Mouse (Mus musculus) adrenal gland, adult 2 months (tissue): ENCODE results near the gene 1700042G07Rik. TPM values are rescaled to one million over a fixed set of nuclear protein-coding genes. Genes with fewer than 3 reads are reported as not detected.

Experiments used
- DNase-seq: peaks from one replicate; pipeline ENCODE4 v3.0.0; 2021
- long read RNA-seq: library from polyadenylated mRNA; stranded (forward); transcript quantifications from one replicate; pipeline ENCODE4 v2.0.0, GENCODE M21; 2021
- polyA plus RNA-seq: library from polyadenylated mRNA; depleted of rRNA; stranded (reverse); fragments of >200 nt; gene quantifications from 2 replicates; pipeline ENCODE4 v1.2.3, GENCODE M21; 2012; rRNA removed
- total RNA-seq, 2 experiments: library from RNA; stranded (reverse); gene quantifications; 2 replicates each; pipeline ENCODE4 v1.2.3; 2021

Gene 1700042G07Rik
- total RNA-seq, result not detected
- polyA plus RNA-seq, result not detected in 2 replicates
- long read RNA-seq, result 0 reads

DNA sequence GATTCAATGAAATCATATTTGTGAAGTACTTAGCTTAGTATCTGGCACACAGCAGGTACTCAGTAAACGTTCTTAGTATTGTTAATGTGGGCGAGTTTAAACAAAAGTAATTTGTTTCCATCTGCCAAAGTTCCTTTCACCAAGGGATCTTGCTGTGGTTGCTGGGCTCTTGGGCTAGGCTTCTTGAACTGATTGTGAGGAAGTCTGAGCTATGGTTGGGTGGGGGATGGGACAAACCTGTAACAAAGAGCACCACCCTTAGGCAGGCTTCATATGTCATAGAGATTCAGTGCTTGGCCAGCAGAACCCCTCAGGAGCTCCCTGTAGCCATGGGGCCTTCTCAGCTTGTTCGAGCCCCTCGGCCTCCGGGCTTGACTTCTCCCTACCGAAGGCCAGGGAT lies at the start of gene 1700042G07Rik, which contains the start of gene Gm49337:
Gene 1700042G07Rik (plus strand): TSS at position 301 of the 400 bp plus-strand sequence.
Gene Gm49337 (plus strand): TSS at position 313 of the 400 bp plus-strand sequence.
- DNase-seq, result no peak

DNA sequence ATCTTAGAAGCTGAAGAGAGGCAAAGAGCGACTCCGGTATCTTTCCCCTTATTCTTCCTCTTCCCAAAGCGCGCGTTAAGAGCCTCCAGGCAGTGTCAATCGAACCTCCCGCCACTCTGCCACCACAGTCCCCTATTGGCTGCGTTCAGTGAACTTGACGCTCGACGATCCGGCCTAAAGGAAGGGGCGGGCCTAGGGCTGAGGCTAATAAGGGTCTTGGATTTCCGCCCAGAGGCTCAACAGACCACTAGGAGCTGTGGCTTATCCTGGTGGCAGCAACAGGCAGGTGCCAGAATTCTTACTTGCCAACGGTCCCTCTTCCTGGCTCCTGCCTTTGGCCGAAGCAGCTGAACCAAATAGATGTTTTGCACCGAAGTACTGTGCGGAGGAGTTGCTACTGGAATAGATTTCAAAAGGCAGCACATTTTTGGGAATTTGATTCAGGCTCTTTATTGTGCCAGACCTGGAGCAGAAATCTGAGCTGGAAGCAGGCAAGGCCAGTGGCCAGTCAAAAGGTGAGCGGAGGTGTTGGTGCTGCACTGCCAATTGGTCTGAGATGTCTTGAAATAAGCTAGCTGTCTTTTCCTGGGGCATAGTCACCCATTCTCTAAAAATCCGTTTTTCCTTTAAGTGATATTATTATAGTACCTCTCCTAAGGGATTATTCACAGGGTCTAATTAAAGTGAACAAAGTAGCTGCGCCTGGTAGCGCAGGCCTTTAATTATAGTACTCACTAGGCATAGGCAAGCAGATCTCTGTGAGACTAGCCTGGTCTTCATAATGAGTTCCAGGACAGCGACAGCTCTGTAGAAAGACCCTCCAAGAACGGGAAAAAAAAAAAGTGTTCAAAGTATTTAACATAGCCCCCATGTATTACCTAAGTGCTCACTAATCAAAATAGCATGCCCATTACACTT lies 49.3 kb upstream of the 1700042G07Rik start, which contains the start of the genes Rad54l and Pomgnt1:
Gene Rad54l (minus strand): TSS at position 89 of the 918 bp plus-strand sequence.
Gene Pomgnt1 (plus strand): TSS at position 239 of the 918 bp plus-strand sequence.
- DNase-seq, result peak; percentile 87

DNA sequence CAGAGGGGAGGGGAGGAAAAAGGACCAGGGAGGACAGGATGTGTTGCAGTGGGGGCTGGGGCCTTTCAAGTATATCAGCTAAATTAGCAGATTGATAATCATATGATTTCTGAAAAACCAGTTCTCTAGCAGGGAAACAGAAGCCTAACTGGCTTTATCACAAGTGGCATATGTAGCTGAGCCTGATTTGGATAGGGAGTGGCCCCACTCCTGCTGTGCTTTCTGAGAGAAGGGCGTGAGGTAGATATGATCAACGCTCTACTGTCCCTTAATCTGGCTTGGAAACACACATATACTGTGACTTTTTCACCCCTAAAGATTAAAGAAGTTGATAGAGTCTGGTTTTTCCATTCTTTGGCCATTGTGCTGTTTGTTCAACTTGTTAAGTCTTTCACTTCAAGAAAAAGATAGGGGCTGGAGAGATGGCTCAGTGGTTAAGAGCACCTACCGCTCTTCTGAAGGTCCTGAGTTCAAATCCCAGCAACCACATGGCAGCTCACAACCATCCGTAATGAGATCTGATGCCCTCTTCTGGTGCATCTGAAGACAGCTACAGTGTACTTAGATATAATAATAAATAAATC lies 47.3 kb upstream of the 1700042G07Rik start:
- no peak for DNase-seq

DNA sequence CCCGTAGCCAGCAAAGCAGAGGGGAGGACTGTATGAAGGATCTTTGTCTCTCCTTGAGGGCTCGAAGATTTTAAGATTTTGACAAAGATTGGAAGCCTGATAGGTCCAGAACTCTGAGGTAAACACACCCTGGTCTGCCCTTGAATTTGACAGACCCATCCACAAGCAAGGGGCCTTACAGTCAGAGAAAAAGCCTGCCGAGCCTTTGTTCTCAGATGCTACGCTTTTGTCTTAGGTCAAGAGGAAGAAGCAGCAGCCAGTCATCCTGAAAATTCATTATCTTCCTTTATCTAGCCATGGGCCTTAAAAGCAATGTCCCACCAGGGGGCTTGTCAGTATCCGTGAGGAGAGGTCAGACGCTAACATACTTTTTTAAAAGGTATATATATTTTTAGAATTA lies 45.2 kb upstream of the 1700042G07Rik start:
- DNase-seq, result no peak

DNA sequence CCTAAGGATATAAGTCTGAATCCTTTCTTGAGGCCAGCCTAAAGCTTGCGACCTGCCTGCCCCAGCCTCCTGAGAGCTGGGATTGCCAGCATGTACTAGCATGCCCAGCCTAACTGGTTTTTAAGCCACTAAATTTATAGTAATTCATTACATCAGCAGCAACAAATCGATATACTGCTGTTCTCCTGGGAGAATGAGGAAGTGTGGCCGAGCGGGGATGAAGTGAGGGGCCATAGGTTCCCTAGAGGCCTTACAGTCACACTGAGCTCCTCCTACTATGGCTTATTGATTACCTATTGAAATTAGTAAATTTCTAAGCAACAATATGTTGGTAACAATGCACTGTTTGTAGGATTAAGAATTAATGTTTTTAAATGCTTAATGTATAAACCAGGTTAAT lies 40.0 kb upstream of the 1700042G07Rik start:
- DNase-seq, result no peak

DNA sequence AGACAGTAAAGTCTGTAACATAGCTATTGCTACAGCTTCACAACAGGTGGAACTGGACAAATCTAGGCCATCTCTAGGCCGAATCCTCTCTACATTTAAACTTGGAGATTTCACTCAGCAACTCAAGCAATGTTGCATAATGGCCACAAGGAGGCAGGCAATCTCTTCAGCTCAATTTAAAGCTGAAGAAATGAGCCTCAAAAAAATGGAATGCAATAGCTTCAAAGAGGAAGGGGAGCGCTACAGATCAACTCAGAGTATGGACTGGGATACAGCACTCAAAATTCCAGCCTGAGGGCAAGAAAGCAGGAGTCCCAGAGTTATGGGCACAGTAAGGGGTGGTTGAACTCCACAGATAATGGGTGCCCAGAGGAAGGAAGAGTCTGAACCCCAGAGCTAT lies 38.2 kb upstream of the 1700042G07Rik start:
- no peak for DNase-seq

DNA sequence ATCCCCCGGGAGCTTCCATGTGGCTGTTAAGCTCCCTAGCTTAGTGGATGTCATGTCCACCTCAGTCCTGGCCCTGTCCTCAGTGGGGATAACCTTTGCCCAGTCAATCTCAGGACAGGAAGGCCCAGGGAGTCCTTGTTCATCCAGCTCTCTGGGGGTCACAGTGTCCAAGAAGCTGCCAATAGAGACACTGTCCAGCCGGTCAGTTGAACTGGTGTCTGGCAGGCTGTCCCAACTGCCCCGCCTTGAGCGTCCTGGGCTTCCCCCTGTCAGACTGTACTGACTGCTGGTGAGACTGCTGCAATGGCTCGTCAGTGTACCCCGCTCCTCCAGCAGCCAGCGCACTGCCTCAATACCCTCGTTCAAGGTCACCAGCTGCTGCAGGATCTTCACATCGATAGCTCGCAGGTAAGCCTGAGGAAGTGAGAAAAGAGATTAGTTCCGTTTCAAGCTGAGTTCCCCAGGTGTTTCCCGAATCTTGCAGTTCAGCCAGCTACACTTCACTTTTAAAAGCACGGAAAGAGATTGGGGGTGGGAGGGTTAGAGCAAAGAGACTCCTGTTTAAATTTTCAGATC lies 35.7 kb upstream of the 1700042G07Rik start:
- DNase-seq, result no peak

DNA sequence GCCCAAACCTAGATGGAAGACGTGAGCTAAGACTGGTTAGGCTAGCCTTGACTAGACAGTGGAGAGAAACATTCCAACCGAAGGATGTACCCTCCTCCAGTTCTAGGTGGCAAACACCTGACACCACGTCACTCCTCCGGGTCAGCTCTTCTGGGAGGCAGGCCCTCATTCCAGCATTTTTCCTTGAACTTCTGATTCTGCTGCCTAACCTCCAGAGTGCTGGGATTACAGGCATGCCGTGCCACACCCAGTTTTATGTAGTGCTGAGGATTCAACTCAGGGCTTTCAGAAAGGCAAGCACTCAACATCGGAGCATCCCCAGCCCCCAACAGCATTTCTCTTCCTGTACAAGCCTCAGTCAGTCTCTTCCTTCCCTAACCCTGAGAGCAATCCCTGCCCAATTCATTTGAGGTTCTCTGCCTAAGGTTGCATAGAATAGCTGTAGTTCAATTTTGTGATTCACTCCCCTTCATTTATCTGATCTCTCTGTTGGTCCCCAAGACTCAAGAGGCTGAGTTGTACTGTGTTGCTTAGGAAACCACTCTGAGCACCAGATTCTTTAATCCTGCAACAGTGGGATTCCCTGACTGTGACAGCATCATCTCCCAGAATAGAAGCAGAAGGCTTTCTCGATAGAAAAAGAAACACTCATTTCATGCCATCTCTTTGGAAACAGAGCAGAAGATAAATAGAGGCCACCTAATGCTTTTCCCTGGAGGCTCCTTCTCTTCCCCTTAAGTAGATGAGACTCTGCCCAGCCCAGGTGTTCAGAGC lies 32.2 kb upstream of the 1700042G07Rik start:
- no peak for DNase-seq

DNA sequence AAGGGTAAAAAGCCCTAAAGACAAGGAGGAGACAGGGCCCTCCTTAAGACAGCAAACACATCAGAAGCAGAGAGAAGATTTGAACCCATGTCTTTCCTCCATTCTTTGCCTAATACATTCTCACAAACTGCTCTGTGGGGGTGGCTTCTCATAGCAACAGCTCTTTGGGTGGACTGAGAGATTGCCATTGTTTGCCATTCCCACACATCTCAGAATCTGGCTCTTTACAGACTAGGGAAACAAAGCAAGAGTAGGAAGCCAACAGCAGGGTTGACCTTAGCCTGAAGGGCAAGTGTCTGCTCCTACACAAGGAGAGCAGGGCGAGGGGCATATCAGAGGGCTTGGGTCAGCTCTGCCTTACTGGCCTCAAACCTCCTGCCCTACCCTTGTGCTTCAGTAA lies 31.4 kb upstream of the 1700042G07Rik start:
- DNase-seq, result no peak

DNA sequence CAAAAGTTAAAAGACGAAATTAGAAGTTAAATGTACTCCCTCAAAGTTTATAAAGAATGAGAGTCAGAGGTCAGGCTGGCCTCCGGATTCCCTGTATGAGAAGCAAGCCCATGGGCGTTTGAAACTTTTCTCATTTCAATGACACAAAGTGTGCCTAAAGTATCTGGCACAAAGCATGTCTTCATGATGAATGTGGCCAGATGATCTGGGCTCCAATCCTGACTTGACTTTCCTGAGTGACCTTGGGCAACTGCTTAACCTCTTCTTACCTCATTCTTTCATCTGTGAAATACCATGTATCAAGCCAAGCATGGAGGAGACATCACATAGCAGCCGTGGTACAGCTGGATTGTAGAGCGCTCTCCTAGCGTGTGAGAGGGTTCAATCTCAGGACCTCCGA lies 30.9 kb upstream of the 1700042G07Rik start:
- no peak for DNase-seq

DNA sequence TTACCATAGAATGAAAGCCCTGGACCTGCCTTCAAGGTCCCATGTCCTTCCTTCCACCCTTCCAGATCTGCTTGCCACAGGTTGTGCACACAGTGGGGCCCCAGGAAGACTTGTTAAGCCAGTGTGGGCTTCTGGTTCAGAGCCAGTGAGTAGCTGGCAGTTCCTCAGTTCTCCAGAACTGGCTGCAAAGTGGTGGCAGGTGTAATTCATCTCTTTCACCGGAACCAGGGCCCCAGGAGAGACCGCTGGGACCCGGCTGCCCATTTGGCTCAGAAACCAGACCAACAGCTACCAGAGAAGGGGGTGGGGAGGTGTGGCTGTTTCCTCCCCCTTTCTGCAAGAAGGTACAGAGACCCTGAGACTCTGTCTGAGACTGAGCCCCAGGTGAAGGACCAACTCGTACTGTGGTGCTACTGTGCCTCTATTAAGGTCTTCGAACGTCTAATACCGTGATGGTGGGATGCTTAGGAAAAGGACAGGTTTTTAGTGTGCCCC lies 29.8 kb upstream of the 1700042G07Rik start:
- DNase-seq, result peak; percentile 51

DNA sequence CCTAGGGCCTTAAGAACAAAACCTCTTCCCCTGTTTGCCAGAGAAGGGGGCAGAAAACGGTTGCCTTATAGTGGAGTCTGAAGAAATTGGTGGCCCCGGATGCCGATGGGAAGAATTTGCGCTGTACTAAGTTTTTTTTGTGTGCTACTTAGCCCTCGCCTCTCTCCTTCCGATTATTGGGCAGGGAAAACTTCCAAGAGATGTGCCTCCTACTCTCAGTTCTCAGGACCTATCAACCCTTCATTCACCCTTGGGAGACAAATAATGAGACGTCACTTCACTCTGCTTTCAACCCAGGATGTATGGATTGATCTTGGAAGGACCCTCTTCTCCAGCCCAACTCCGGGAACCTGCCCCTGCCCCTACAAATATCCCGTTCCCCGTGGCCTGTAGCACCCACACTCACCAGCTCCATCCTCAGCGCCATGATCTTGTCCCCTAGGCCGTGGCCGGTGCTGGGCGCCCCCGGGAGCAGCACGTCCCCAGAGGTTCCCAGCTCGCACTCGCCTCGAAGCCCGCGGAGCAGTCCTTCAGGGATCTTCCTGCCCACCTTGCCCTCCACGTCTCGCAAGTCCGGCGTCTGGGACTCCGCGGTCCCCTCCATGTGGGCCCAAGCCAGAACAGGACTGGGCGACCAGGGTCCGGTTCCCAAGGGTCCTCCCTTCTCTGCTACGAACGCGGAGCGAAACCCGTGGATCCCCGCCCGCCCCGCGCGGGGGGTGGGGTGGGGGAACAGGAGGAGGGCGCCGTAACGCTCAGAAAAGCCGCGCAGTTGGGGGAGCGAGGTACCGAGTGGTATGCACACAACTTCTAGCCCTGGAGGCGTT lies 29.1 kb upstream of the 1700042G07Rik start:
- DNase-seq, result peak; percentile 86

DNA sequence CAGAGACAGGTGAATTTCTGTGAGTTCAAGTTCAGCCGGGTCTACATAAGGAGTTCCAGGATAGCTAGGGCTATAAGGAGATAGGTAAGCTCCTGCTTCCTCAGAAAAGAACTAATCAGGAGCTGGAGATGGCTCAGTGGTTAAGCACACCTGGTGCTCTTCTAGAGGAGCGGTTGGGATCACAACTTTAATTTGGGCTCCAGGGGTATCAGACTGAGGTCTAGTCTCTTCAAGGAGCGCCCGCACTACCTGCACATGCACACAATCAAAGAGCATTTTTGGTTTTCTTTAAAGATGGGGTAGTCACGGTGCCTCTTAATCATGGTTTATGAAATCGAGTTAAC lies 23.4 kb upstream of the 1700042G07Rik start:
- DNase-seq, result no peak

DNA sequence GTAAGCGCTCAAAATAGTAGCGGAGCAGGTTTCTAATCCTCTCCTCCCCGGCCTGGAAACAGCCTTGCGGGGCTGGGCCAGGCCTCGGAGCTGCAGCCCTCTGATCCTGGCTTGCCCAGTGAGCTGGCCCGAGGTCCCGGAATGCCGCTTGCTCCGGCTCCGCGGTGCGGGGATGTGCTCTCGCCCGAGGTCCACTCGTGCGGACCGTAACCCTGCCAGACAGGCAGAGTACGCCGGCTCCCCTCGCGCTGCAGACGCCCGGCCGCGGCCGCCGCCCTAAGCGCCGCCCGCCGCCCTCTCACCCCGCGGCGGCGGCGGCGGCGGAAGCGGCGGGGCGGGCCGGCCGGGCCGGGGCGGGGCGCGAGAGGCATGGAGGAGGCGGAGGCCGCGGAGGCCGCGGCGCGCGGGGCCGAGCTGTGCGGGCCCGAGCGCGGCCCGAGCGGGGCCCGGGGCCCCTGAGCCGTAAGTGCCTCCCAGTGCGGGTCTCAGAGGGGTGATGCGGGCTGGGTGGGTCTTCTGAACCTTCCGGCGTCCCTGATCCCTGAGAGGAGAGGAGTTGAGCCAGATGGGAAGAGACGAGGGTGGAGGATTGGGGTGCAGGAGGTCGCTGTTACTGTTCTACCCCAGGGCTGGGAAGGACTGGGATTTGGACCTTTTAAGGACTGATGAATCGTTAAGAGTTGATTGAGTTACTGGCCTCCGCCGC lies 22.9 kb upstream of the 1700042G07Rik start:
- peak; percentile 87 for DNase-seq

DNA sequence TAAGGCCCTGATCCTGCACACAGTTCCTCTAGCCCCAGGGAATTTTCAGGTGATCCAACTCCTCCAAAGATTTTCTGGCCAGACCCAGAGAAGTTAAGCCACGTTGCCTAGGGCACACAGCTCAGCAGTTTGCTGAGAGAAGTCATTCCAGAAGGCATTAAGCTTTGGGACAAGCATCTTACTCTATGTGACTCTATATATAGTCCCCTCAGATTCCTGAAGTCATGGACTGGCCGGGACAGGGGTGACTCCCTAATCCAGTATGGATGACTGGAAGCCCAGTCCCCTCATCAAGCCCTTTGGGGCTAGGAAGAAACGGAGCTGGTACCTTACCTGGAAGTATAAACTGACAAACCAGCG lies 22.3 kb upstream of the 1700042G07Rik start:
- no peak for DNase-seq

DNA sequence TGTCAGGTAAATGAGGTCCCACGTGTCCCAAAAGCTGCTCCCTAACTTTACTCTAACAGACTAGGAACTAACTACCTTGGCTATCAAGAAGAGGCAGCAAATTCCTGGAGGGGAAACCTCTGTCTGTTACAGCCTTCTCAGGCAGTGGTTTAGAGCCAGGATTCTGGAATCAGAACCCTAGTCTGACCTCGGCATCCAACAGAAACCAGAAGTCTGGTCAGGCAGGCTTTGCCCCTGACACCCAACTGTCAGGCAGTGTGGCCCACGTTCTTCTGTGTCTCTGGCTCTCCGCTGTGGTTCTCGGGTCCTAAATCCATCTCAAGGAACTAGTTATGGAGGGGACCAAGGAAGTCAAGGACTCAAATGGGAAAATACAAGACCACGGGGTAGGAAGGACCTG lies 21.9 kb upstream of the 1700042G07Rik start, which contains the start of gene Lurap1:
Gene Lurap1 (minus strand): TSS at position 101 of the 400 bp plus-strand sequence.
- no peak for DNase-seq

DNA sequence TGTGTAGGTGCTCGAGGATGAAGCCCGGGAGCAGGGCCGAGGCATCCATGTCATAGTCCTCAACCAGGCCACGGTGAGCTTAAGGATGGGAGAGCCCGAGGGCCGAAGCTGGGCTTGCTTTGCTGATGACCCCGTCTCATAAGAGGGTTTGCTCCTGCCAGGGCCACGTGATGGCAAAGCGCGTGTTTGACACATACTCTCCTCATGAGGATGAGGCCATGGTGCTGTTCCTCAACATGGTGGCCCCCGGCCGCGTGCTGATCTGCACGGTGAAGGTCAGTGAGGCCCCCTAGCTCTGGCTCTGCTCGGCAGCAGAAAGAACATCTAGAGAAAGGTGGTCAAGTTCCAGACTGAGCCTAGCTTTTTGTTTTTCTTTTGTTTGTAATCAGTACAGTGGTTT lies 20.5 kb upstream of the 1700042G07Rik start:
- DNase-seq, result no peak

DNA sequence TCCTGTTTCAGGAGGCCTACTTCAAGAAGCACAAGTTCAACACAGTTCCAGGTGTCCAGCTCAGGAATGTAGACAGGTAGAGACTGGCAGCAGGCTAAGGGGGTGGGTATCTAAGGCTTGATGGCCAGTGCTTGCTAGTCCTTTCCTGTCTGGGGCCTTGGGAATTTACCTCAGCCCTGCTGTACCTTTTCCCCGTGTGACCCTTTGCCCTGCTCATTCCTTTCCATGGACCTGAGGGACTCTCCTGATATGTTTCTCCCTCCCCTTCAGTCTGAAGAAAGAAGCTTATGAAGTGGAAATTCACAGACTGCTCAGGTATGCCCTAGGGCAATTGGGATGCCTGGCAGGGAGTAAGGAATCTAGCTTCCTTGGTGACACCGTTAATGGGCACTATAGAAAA lies 15.3 kb upstream of the 1700042G07Rik start:
- no peak for DNase-seq

DNA sequence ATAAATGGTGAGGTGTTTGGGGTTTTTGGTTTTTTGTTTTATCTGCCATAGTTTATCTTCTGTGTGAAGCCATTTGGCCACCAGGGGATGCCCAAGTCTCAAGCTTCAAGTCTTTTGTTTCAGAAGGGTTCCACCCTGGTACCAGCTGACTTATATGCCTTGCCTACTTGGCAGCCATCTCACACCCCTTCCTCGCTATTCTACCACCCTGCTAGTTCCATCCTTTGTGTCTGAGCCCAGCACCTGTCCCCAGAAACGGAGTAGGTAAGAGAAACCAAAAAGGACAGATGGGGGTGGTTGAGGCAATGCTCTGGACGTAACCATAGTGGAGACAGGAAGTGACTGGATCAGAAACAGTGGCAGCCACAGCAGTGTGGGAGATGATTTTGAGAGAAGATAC lies 13.3 kb upstream of the 1700042G07Rik start:
- DNase-seq, result no peak

DNA sequence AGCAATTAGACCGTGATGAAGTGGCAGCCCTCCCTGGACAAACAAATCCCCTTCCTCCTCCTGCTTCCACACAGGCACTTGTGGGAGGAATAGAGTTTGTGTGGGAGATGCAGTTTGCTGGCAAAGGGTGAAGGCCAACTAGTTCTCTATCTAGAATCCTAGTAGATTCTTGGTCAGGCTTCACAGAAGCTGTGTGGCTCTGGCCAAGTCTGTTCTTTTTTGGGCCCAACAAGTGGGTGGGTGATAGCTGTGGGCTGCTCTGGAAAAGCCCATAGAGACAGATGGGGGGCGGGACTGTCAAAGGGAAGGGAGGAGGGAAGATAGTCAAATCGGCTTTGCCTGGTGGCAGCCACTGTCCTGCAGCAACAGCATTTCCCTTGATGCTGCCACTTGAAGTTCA lies 12.4 kb upstream of the 1700042G07Rik start:
- DNase-seq, result no peak
